Mouse (Mus musculus) kidney, embryonic 16.5 days (tissue): ENCODE measurements around the gene Tmem258. TPM values are rescaled to one million over a fixed set of nuclear protein-coding genes. Genes with fewer than 3 reads are reported as not detected.

ENCODE experiments used
- ATAC-seq: fragments of 200-750 bp; cut with Nextera tagmentation; 2 replicates; pipeline ENCODE4 v1.8.0; 2017; ENCODE audit warnings: moderate TSS enrichment; ENCODE audit not compliant: low FRiP score, low TSS enrichment
- H3K27ac ChIP-seq: fragments of 300-500 bp; sonication (generic); 2 replicates; pipeline ENCODE4 v1.5.1; 2014; ENCODE audit warnings: low read length
- H3K27me3 ChIP-seq: fragments of 300-500 bp; sonication (generic); 2 replicates; pipeline ENCODE4 v1.6.1; 2014; ENCODE audit warnings: low read length, control low read depth, mixed read lengths; ENCODE audit not compliant: insufficient read depth
- H3K36me3 ChIP-seq: fragments of 300-500 bp; sonication (generic); 2 replicates; pipeline ENCODE4 v1.6.1; 2014; ENCODE audit warnings: low read length, control low read depth, mixed read lengths; ENCODE audit not compliant: insufficient read depth
- H3K4me1 ChIP-seq: fragments of 300-500 bp; sonication (generic); 2 replicates; pipeline ENCODE4 v1.6.1; 2014; ENCODE audit warnings: low read length, control low read depth, mixed read lengths; ENCODE audit not compliant: insufficient read depth
- H3K4me2 ChIP-seq: fragments of 300-500 bp; sonication (generic); replicated peaks from 2 replicates; pipeline ENCODE4 v1.6.1; 2014; ENCODE audit warnings: low read depth, low read length
- H3K4me3 ChIP-seq: fragments of 300-500 bp; sonication (generic); 2 replicates; pipeline ENCODE4 v1.5.1; 2014; ENCODE audit warnings: mild to moderate bottlenecking, low read length
- H3K9ac ChIP-seq: fragments of 300-500 bp; sonication (generic); replicated peaks from 2 replicates; pipeline ENCODE4 v1.6.1; 2014; ENCODE audit warnings: low read length
- H3K9me3 ChIP-seq: fragments of 300-500 bp; sonication (generic); 2 replicates; pipeline ENCODE4 v1.6.1; 2016; ENCODE audit warnings: low read length, control low read depth
- WGBS: fragments of 180-500 bp; shearing (Covaris S2); extraction: QIAGEN DNeasy Blood & Tissue Kit; methylation state at CpG from one replicate; pipeline ENCODE4 v1.1.7; 2014; 5-methylcytosine and 5-hydroxymethylcytosine counted together
- polyA plus RNA-seq: library from polyadenylated mRNA; unstranded; fragments of >200 nt; fragmentation: Nextera tagmentation; extraction: Ambion mirVana; gene quantifications from 2 replicates; pipeline ENCODE4 v1.2.1, GENCODE M21; 2015

Tmem258 gene
- polyA plus RNA-seq, 1 experiment from 2014 or later, result 430 TPM

DNA sequence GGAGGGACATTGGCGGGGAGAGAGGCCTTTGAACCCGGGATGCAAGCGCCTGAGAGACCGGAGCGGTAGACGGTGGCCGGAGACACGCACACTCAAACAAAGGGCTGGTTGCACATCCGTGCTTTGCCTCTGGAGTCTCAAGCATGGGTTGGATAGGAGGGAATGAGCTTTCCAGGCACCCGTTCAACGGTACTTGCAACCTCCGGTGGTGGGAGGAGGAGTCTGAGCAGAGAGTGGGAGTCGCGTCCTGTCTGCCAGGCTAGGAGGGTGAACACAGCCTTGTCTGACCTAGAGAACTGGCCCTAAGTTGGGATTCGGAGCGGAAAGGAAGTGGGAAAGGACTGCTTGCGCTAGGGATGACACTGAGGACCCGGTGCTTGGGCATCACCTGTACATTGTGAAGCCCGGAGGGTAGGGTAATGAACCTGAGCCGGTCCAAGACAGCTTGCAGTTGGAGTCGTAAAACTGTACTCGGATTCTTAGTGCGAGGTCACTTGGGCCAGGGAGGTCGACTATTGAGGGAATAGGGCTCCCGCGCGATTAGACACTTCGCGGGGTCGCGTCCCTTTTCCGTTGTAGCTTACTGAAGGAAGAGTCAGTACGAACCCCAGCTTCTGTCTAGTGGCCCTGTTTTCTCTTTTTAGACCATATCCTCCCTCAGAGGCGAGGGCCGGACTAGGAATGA lies 20.4 kb upstream of the Tmem258 start:
- Histone ChIP-seq H3K36me3 (peaks cover 33% of the 10 kb centered on the region), H3K4me1 (peaks cover 21% of the 10 kb centered on the region), H3K9ac (peak overlapping the region; percentile 92), H3K27ac (peak overlapping the region; percentile 94), H3K4me2 (peak overlapping the region; percentile 88), H3K27me3 (no peaks in the 10 kb centered on the region), H3K9me3 (no peaks in the 10 kb centered on the region), H3K4me3 (peak overlapping the region; percentile 90)
- peak; percentile 73 for ATAC-seq
- under 1% methylated on average over 35 of the region's 35 CpGs for WGBS

DNA sequence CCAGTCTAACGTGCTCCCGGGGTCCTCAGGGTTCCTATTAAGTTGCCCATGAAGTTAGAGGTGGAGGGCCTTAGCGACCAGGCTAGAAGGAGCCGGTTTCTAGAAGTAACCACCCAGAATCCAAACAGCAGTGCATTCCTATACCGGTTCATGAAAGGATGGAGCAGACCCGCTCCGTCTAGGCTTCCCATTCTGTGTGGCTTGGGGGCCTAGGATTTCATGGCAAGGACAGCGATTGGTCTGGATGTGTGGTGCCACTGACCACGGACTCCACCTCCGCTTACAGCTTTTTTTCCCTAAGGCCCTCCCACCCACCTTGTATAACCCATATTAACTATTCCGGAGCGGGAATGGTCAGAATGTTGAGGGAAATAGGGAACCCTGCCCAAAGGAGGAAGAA lies 19.7 kb upstream of the Tmem258 start:
- H3K4me2 ChIP-seq, result peak overlapping the region; percentile 88
- H3K9me3 ChIP-seq, result no peaks in the 10 kb centered on the region
- H3K9ac ChIP-seq, result peak overlapping the region; percentile 92
- H3K27me3 ChIP-seq, result no peaks in the 10 kb centered on the region
- H3K27ac ChIP-seq, result peak overlapping the region; percentile 94
- H3K4me1 ChIP-seq, result peaks cover 21% of the 10 kb centered on the region
- 0 out of 2 replicates have a peak, but pooled peaks have one; percentile 29 for ATAC-seq
- 4% methylated on average over 12 of the region's 12 CpGs for WGBS
- peaks cover 40% of the 10 kb centered on the region for H3K36me3 ChIP-seq
- H3K4me3 ChIP-seq, result peak overlapping the region; percentile 90

DNA sequence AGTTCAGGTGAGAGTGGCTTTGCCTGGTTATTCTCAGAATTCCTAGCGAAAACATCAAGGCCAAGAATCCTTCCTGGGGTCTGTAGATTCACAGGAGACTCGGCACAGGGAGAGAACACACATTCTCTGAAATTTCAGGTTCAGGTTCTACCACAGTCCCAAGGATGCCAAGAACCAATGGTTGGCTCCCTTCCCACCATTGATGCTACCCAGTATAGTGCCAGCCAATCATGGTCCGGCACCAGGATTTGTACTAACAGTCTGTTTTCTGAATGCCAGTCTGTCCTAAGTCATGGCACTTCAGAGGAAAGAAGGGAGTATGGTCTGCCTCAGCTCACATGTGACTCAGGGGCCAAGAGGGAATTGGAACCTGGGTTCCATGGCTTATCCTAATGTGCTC lies 17.9 kb upstream of the Tmem258 start:
- no peak overlapping the region for H3K9ac ChIP-seq
- H3K36me3 ChIP-seq, result peaks cover 53% of the 10 kb centered on the region
- no peak overlapping the region for H3K4me2 ChIP-seq
- 96% methylated on average over 3 of the region's 3 CpGs for WGBS
- H3K27me3 ChIP-seq, result no peaks in the 10 kb centered on the region
- no peak overlapping the region for H3K4me3 ChIP-seq
- H3K9me3 ChIP-seq, result no peaks in the 10 kb centered on the region
- peaks cover 21% of the 10 kb centered on the region for H3K4me1 ChIP-seq
- ATAC-seq, result no peak
- H3K27ac ChIP-seq, result no peak overlapping the region

DNA sequence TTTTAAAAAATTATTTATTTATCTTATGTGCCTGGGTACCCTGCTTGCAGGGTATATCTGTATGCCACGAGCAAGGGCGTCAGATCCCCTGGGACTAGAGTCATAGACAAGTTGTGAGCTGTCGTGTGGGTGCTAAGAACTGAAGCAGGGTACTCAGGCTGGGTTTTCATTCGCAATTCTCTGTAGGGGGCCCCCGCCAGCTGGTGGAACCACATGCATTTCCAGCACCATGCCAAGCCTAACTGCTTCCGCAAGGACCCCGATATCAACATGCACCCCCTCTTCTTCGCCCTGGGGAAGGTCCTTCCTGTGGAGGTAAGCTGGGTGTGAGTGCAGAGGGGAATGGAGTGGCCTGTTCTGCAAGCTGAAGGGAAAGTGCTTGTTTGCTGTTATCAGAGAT lies 17.2 kb upstream of the Tmem258 start:
- Histone ChIP-seq H3K27ac (no peak overlapping the region), H3K9me3 (no peaks in the 10 kb centered on the region), H3K27me3 (no peaks in the 10 kb centered on the region), H3K4me3 (no peak overlapping the region), H3K36me3 (peaks cover 59% of the 10 kb centered on the region), H3K4me2 (no peak overlapping the region), H3K9ac (no peak overlapping the region), H3K4me1 (peaks cover 21% of the 10 kb centered on the region)
- no peak for ATAC-seq
- 96% methylated on average over 8 of the region's 8 CpGs for WGBS

DNA sequence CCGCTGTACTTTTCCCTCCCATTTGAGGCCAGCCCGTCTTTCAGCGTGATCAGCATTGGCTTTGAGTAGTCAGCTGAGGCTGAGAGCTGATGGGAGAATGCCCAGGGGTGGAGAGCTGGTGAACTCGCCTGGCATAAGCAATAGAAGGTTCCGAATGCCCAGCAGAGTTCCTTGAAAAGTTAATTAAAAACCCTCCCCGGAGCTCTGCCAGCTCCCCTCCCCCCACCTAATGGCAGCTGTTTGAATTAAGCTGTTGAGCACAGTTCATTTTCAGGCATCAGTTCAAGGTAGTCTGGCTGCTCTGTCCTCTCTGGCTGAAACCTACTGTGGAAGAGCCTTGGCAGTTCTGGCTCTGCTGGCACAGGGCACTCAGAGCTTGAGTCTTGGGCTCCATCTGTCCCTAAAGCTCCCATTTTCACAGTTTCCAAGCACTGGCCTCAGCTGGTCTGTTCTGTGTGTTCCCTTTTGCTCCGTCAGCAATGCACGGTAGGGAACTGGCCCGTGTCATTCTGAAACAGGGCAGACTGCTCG lies 15.5 kb upstream of the Tmem258 start:
- peaks cover 16% of the 10 kb centered on the region for H3K4me1 ChIP-seq
- peak overlapping the region; percentile 17; the same call in 1 of the 2 replicates for H3K27ac ChIP-seq
- H3K4me2 ChIP-seq, result no peak overlapping the region
- H3K36me3 ChIP-seq, result peaks cover 75% of the 10 kb centered on the region
- H3K4me3 ChIP-seq, result no peak overlapping the region
- ATAC-seq, result no peak
- no peaks in the 10 kb centered on the region for H3K27me3 ChIP-seq
- no peak overlapping the region for H3K9ac ChIP-seq
- H3K9me3 ChIP-seq, result no peaks in the 10 kb centered on the region
- WGBS, result 77% methylated on average over 10 of the region's 10 CpGs

DNA sequence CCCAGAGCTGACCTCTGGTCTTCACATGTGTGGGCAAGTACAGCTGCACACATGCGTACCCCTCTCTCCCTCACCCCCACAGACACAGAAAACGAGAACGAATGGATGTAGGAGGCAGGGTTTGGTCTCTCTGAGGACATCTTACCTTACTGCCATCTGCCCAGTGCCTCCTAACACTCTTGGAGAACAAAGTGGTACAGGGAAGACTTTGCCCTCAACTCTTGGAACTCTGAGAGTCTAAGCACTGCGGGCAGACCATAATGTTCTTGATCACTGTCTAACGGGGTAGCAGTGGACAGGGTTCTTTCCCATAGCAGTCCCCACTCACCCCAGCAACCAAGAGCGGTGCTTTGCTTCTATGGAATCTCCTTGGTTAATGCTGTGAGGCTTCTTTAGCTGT lies 14.8 kb upstream of the Tmem258 start:
- no peak overlapping the region for H3K27ac ChIP-seq
- H3K36me3 ChIP-seq, result peaks cover 82% of the 10 kb centered on the region
- H3K9ac ChIP-seq, result no peak overlapping the region
- H3K4me3 ChIP-seq, result no peak overlapping the region
- no peaks in the 10 kb centered on the region for H3K9me3 ChIP-seq
- H3K27me3 ChIP-seq, result no peaks in the 10 kb centered on the region
- no peak overlapping the region for H3K4me2 ChIP-seq
- ATAC-seq, result no peak
- 93% methylated on average over 6 of the region's 6 CpGs for WGBS
- H3K4me1 ChIP-seq, result peaks cover 12% of the 10 kb centered on the region

DNA sequence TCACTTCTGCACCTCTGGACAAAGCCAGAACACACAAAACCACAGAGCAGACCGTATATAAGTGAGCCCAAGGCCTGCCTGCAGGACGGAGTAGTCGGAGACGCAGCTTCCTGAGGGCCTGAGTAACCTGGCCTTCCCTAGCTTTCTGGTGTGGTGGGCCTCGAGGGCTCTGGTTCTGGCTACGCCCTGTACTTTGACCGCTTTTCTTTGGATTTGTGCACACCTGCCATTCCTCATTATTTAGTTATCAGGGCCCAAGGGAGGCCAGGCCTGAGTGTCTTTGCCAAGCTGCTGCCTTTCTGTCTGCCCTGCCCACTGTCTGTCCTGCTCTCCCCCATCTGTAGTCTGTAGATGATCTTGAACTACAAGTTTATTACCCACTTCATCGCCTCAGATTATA lies 13.9 kb upstream of the Tmem258 start:
- Histone ChIP-seq H3K27ac (no peak overlapping the region), H3K36me3 (peaks cover 91% of the 10 kb centered on the region), H3K4me2 (no peak overlapping the region), H3K9me3 (no peaks in the 10 kb centered on the region), H3K27me3 (no peaks in the 10 kb centered on the region), H3K9ac (no peak overlapping the region), H3K4me3 (no peak overlapping the region), H3K4me1 (peaks cover 3% of the 10 kb centered on the region)
- no peak for ATAC-seq
- WGBS, result 95% methylated on average over 8 of the region's 8 CpGs

DNA sequence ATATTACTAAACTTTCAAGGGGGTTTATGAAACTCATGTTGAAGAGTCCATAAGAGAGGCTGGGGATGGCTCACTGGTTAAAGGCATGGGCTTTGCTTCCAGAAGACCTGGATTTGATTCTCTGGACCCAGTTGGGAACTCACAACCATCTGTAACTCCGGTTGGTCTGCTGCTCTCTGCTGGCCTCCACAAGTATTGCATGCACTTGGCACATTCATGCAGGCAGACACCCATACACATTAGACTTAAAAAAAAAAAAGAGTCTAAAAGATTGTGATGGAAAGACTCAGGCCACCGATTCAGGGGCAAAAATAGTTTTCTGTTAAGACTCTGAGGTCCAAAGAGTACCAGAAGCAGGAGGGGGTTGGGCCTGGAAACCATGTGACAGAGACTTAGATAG lies 13.0 kb upstream of the Tmem258 start:
- no peak overlapping the region for H3K4me3 ChIP-seq
- no peak overlapping the region for H3K4me2 ChIP-seq
- peaks cover 88% of the 10 kb centered on the region for H3K36me3 ChIP-seq
- 52% methylated on average over 2 of the region's 2 CpGs for WGBS
- no peaks in the 10 kb centered on the region; the same call in 1 of the 2 replicates for H3K4me1 ChIP-seq
- H3K27ac ChIP-seq, result no peak overlapping the region
- H3K9ac ChIP-seq, result no peak overlapping the region
- no peaks in the 10 kb centered on the region for H3K9me3 ChIP-seq
- ATAC-seq, result no peak
- no peaks in the 10 kb centered on the region for H3K27me3 ChIP-seq

DNA sequence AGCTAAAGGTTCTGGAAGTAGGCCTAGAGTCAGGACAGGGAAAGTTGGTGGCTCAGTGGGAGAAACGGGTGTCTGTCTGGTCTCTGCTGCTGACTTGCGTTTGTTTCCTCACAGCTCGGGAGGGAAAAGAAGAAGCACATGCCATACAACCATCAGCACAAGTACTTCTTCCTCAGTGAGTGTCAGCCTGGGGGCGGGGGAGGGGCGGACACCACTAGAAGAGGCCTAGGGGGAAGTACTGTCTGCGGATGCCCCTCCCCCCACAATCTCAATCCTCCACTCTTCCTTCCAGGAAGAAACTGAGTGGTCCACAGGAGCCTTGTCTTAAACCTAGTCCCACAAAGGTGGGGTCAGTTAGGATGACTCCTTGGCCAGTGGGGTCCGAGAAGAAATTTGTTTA lies 12.5 kb upstream of the Tmem258 start:
- Histone ChIP-seq H3K36me3 (peaks cover 84% of the 10 kb centered on the region), H3K4me1 (no peaks in the 10 kb centered on the region; the same call in 1 of the 2 replicates), H3K27ac (no peak overlapping the region), H3K27me3 (no peaks in the 10 kb centered on the region), H3K9me3 (no peaks in the 10 kb centered on the region), H3K4me3 (no peak overlapping the region), H3K9ac (no peak overlapping the region), H3K4me2 (no peak overlapping the region)
- ATAC-seq, result no peak
- 75% methylated on average over 7 of the region's 7 CpGs for WGBS

DNA sequence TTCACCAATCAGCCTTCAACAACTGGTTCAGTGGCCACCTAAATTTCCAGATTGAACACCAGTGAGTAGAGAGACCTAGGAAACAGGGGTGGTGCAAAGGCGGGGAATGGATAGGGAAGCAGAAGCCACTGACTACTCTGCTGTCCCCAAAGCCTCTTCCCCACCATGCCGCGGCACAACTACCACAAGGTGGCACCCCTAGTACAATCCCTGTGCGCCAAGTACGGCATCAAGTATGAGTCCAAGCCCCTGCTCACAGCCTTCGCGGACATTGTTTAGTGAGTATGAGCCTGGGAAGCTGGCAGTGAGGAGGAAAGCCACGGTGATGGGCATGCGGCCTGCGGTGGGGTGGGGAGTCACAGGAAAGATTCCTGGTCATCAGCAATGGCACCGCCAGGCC lies 9.5 kb upstream of the Tmem258 start:
- Histone ChIP-seq H3K27ac (no peak overlapping the region), H3K4me2 (no peak overlapping the region), H3K27me3 (no peaks in the 10 kb centered on the region), H3K9ac (no peak overlapping the region), H3K4me3 (no peak overlapping the region), H3K4me1 (no peaks in the 10 kb centered on the region), H3K9me3 (no peaks in the 10 kb centered on the region), H3K36me3 (peaks cover 60% of the 10 kb centered on the region)
- WGBS, result 89% methylated on average over 11 of the region's 11 CpGs
- ATAC-seq, result no peak
